Mouse (Mus musculus): ENCODE data around the gene Ly75. TPM values are rescaled to one million over a fixed set of nuclear protein-coding genes. Genes with fewer than 3 reads are reported as not detected.

Ly75 gene
- total RNA-seq, 1 experiment from 2014 or later = 1.1 TPM

GRCm38 (mm10) chr2:60322031-60322726 lies 60.9 kb downstream of the Ly75 start:
- no peak for DNase-seq

- DNase-seq = no peak
Measured at GRCm38 (mm10) chr2:60303796-60304195, 79.3 kb downstream of the Ly75 start.

- DNase-seq = no peak
Measured at GRCm38 (mm10) chr2:60299323-60299722, 83.8 kb downstream of the Ly75 start.

- no peak for DNase-seq
Measured at GRCm38 (mm10) chr2:60298266-60298665, 84.8 kb downstream of the Ly75 start.

GRCm38 (mm10) chr2:60291381-60291780 lies 91.7 kb downstream of the Ly75 start:
- no peak for DNase-seq

- no peak for DNase-seq
Measured at GRCm38 (mm10) chr2:60289451-60289850, 93.7 kb downstream of the Ly75 start.

GRCm38 (mm10) chr2:60288606-60289005 lies 94.5 kb downstream of the Ly75 start:
- DNase-seq = no peak

GRCm38 (mm10) chr2:60285107-60285617 lies 97.9 kb downstream of the Ly75 start:
- DNase-seq = no peak

GRCm38 (mm10) chr2:60284467-60284821 lies 98.7 kb downstream of the Ly75 start, which contains the start of gene Cd302:
Gene Cd302, minus strand, starts transcription at chr2:60284488.
- no peak for DNase-seq

GRCm38 (mm10) chr2:60283751-60284466 lies 99.2 kb downstream of the Ly75 start:
- DNase-seq = peak; percentile 84

GRCm38 (mm10) chr2:60283208-60283750 lies 99.8 kb downstream of the Ly75 start:
- DNase-seq = no peak

GRCm38 (mm10) chr2:60282625-60283024 lies 100.5 kb downstream of the Ly75 start:
- DNase-seq = no peak

- DNase-seq = no peak
Measured at GRCm38 (mm10) chr2:60278627-60279026, 104.5 kb downstream of the Ly75 start.

- DNase-seq = no peak
Measured at GRCm38 (mm10) chr2:60269856-60270479, 113.1 kb downstream of the Ly75 start.

- DNase-seq = no peak
Measured at GRCm38 (mm10) chr2:60267567-60267966, 115.5 kb downstream of the Ly75 start.

GRCm38 (mm10) chr2:60260621-60261350 lies 122.3 kb downstream of the Ly75 start:
- peak; percentile 51 for DNase-seq

- no peak for DNase-seq
Measured at GRCm38 (mm10) chr2:60259186-60259585, 123.9 kb downstream of the Ly75 start.

- DNase-seq = no peak
Measured at GRCm38 (mm10) chr2:60256751-60257150, 126.4 kb downstream of the Ly75 start.

GRCm38 (mm10) chr2:60253506-60253905 lies 129.6 kb downstream of the Ly75 start:
- no peak for DNase-seq

- DNase-seq = no peak
Measured at GRCm38 (mm10) chr2:60252782-60253181, 130.3 kb downstream of the Ly75 start.
